Mouse (Mus musculus) v-Abl transformed pro-B cells (cell line): ENCODE results near the gene Ssr1.

Source experiments
- in situ Hi-C, 2 experiments: fragments of 400-800 bp; cut with MboI; formaldehyde crosslinking; loops; one replicate each; pipeline ENCODE4 v1.15.1; 2025; ENCODE audit not compliant: unreplicated experiment in 2 of 2

Gene Ssr1

DNA sequence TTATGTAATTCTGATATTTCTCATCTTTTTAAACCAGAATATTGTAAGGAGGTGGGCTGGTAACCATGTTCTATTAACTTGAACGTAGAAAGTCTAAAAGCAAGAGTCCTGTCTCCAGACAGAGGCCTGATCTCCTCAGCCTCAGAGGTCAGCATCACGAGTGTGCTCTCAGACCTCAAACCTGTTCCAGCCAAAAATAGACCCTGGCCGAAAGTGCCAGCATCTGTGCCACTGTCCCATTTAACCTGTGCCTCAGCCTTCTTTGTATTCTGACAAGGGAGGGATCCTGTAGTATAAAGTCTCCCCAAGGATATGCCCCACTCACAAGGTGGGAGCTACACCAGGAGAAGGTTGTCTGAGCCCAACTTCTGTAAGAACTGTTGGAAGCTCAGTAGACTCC, 67.6 kb downstream of the Ssr1 start:
- in situ Hi-C loops, result loop anchor here in 1 of 2 experiments (25.0 kb wide), 1 partner anchor 89 kb away; no protein-coding TSS in a partner anchor

DNA sequence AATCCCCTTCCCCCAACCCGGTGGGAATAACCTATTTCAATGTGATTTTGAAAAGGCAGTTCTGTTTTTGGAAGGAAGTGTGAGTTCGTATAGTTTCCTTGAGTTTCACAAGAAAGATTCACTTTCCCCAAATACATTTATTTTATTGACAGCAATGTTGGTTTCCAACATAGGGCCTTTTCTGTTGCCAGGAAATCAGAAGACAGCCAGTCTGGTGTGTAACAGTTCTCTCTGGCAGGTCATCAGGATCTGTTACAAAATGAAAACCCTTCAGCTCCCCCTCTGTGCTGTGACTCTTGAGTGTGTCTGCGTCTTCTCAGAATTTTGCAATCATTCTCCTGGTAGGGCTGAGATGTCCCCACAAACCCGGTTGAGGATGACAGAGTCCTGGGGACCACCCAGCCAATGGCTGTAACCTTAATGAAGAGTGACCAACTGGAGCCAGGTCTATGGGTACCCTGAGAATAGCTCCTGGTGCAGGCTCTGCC, 69.5 kb downstream of the Ssr1 start:
- in situ Hi-C loops, result no loop called here

- in situ Hi-C loops, result no loop called here
Observed at GRCm38 (mm10) chr13:37923643-37924460, 70.2 kb downstream of the Ssr1 start.

DNA sequence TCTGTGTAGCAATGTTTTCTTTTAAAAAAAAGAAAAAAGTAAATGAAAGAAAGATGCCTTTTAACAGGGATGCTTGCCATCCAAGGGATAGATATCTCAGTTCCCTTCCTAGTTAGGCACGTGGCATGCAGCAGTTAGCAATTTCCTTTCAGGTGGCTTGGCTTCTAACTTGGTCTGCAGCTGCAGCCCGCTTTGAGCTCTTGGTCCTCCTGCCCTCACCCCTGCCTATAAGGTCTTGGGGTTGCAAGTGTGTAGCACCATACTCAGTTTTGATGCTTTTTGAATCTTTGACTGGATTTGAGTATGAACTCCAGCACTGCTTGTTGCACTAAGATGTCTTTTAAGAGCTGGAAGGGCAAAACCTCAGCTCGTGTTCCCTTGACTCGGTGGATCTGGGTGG, 70.9 kb downstream of the Ssr1 start:
- in situ Hi-C loops, result no loop called here

DNA sequence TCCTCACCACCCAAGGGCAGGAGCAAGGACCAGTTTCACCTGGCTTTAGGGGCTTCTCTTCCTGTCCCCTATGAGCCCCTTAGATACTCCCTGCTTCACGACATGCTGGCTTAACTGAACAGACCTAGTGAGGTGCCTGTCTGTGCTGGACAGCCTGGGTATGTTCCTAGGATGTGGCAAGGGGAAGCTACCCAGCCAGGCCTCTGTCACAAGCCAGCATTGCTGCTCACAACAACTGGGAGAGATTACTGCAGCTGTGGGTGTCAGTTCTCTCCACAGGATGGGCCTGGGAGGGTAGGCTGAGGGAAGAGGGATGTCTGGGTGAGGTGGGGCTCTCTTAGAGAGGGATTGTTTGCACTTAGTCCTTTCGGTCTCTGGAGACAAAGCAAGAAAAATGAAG, 73.3 kb downstream of the Ssr1 start:
- in situ Hi-C loops, result no loop called here

GRCm38 (mm10) chr13:37919711-37920277, 74.2 kb downstream of the Ssr1 start:
- in situ Hi-C loops, result no loop called here

DNA sequence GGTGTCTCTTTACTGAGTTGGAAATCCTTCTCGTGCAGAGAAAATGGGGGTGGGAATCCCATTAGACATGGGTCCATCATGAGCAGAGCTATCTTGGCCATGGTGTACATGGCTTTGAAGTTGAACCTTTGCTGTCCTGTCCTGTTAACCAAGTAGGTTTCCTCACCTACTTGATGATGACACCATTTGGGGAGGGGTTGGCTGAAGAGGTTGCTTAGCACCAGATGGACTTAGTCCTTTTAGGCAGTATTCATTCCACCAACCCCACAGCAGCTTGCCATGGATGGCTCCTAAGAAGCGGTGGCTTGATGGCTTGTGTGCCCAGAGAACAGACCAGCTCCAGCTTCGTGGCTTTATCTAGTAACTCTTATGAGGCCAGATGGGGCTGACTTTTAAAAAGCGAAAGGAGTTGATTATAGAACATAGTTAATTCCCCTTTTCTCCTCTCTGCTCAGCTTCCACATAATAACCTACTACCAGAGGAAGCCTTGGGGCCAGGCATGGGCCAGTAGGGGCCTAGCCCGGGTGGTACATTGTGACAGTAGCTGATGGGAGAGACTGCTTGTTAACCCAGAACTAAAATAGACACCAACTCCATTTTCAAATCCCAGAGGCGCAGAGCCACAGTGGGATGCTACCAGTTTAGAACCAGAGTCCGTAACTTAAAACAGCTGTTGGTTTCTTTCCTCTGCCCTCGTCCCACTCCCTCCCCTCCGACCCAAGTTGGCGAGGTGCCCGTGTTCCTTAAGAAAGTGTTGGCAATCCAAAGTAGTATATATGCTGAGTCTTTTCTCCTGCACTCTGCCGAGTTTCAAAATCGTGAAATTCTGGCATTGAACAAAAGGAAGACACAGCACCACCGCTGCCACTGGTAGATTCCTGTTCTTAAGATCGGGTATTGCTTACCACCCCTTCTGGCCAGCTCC, 75.4 kb downstream of the Ssr1 start:
- in situ Hi-C loops, result no loop called here
